Mouse (Mus musculus): ENCODE results near the gene Samd8. TPM values are rescaled to one million over a fixed set of nuclear protein-coding genes. Genes with fewer than 3 reads are reported as not detected.

Samd8 gene
- polyA plus RNA-seq, 1 experiment: 4.4 TPM

DNA sequence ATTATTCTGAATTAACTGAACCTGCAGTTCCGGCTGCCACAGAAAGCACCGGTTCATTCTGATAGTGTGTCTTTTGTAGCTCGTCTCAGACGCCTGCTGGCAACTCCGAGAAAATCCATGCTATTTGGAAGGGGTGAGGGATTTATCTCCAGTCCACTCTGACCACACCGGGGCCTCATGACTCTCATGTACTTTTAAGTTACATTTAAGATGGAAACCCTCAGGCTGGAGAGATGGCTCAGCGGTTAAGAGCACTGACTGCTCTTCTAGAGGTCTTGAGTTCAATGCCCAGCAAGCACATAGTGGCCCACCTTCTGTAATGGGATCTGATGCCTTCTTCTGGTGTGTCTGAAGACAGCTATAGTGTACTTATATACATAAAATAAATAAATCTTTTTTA, 72.0 kb downstream of the Samd8 start:
- Histone ChIP-seq H3K27ac (ENCODE audit: insufficient read depth, low read length) (no peak overlapping the region), H3K4me1 (ENCODE audit: control insufficient read depth, insufficient read depth, insufficient read length) (no peaks in the 10 kb centered on the region), H3K27me3 (ENCODE audit: control insufficient read depth, insufficient read depth, low read length) (no peaks in the 10 kb centered on the region), H3K4me3 (ENCODE audit: extremely low read depth, insufficient read depth, insufficient read length) (no peak overlapping the region), H3K36me3 (ENCODE audit: control insufficient read depth, insufficient read depth, low read length) (no peaks in the 10 kb centered on the region)
- TF ChIP-seq CTCF (IDR thresholded peaks at IDR 0.05; ENCODE audit: extremely low read depth, insufficient read depth, insufficient read length, insufficient replicate concordance): no peak
- no peak for TF ChIP-seq POLR2A (IDR thresholded peaks at IDR 0.05; ENCODE audit: low read depth, low read length)
- WGBS: 91% methylated on average over 7 of the region's 7 CpGs
- DNase-seq (ENCODE audit: low read depth in 1 of 2, low spot score in 2 of 2): no peak

DNA sequence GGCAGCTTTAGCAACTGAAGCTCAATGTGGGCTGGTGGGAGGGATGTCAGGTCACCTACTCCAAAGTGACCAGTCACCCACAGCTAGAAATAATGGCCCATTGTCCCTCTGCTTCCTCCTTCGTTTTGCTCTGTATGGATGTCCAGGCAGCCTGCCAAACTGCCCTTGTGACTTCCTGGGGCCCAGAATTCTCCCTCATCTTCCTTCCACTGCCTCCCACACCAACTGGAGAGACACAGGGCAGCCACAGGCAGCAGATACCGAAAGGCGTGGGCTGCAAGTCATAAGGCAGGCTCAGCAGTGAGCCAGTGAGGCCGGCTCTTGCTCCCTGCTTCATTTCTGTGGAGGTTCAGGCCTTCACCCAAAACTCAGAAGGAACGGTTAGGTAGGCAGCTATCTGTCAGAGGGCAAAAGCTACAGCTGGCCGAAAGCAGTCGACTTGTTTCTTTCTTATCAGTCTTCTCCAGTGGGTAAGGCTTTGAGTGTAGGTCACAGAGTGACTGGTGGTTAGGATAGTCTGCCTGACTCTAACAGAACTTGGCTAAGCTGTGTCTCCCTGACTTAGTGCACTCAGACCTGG, 72.6 kb downstream of the Samd8 start:
- no peaks in the 10 kb centered on the region for H3K36me3 ChIP-seq (ENCODE audit: control insufficient read depth, insufficient read depth, low read length)
- no peaks in the 10 kb centered on the region for H3K4me1 ChIP-seq (ENCODE audit: control insufficient read depth, insufficient read depth, insufficient read length)
- H3K4me3 ChIP-seq (ENCODE audit: extremely low read depth, insufficient read depth, insufficient read length): no peak overlapping the region
- WGBS: 27% methylated on average over 7 of the region's 7 CpGs
- TF ChIP-seq POLR2A (IDR thresholded peaks at IDR 0.05; ENCODE audit: low read depth, low read length): no peak
- no peak for TF ChIP-seq CTCF (IDR thresholded peaks at IDR 0.05; ENCODE audit: extremely low read depth, insufficient read depth, insufficient read length, insufficient replicate concordance)
- DNase-seq (ENCODE audit: low read depth in 1 of 2, low spot score in 2 of 2): peak in 1 of 2 experiments; percentile 19
- H3K27me3 ChIP-seq (ENCODE audit: control insufficient read depth, insufficient read depth, low read length): no peaks in the 10 kb centered on the region
- H3K27ac ChIP-seq (ENCODE audit: insufficient read depth, low read length): peak overlapping the region; percentile 28

DNA sequence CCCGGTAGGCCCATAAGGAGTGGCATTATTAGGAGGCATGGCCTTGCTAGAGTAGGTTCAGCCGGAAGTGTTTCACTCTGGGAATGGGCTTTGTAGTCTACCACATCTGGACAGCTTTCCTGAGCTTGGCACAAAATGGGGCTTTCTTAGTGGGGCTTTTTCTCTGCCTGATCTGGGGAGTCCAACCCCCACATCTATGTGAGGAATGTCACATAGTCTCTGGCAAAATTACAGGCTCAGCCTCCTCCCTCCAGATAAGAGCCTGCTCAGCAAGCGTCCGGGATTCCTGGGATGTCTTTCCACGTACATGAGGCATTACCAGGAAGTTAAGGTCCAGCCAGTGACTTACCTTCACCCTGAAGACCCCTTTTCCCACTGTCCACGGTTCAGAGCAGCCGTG, 73.6 kb downstream of the Samd8 start:
- no peak for TF ChIP-seq CTCF (IDR thresholded peaks at IDR 0.05; ENCODE audit: extremely low read depth, insufficient read depth, insufficient read length, insufficient replicate concordance)
- no peak for TF ChIP-seq POLR2A (IDR thresholded peaks at IDR 0.05; ENCODE audit: low read depth, low read length)
- WGBS: 86% methylated on average over 7 of the region's 7 CpGs
- DNase-seq (ENCODE audit: low read depth in 1 of 2, low spot score in 2 of 2): no peak
- no peaks in the 10 kb centered on the region for H3K27me3 ChIP-seq (ENCODE audit: control insufficient read depth, insufficient read depth, low read length)
- no peaks in the 10 kb centered on the region for H3K36me3 ChIP-seq (ENCODE audit: control insufficient read depth, insufficient read depth, low read length)
- no peaks in the 10 kb centered on the region for H3K4me1 ChIP-seq (ENCODE audit: control insufficient read depth, insufficient read depth, insufficient read length)
- no peak overlapping the region for H3K4me3 ChIP-seq (ENCODE audit: extremely low read depth, insufficient read depth, insufficient read length)
- no peak overlapping the region for H3K27ac ChIP-seq (ENCODE audit: insufficient read depth, low read length)

DNA sequence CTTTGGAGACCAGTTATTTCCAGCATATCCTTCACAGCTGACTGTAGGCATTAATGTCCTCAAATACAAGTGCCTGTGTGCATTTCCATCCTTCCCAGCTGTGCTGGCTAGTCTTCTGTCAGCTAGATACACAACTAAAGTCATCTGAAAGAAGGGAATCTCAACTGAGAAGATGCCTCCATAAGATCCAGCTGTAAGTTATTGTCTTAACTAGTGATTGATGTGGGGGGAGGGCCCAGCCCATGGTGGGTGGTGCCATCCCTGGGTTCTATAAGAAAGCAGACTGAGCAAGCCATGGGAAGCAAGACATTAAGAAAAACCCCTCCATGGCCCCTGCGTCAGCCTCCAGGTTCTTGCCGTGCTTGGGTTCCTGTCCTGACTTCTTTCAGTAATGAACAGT, 74.6 kb downstream of the Samd8 start, which contains the start of gene Vdac2:
Vdac2 (plus strand) TSS at position 301 of the 400 bp plus-strand sequence.
- WGBS: 95% methylated on average over 2 of the region's 2 CpGs
- Histone ChIP-seq H3K27ac (ENCODE audit: insufficient read depth, low read length) (no peak within 1 kb of the TSS; the same call in 1 of the 2 replicates), H3K36me3 (ENCODE audit: control insufficient read depth, insufficient read depth, low read length) (no peaks in the 10 kb centered on the region), H3K27me3 (ENCODE audit: control insufficient read depth, insufficient read depth, low read length) (no peaks in the 10 kb centered on the region), H3K4me3 (ENCODE audit: extremely low read depth, insufficient read depth, insufficient read length) (no peak within 1 kb of the TSS), H3K4me1 (ENCODE audit: control insufficient read depth, insufficient read depth, insufficient read length) (no peaks in the 10 kb centered on the region)
- no peak for TF ChIP-seq CTCF (IDR thresholded peaks at IDR 0.05; ENCODE audit: extremely low read depth, insufficient read depth, insufficient read length, insufficient replicate concordance)
- TF ChIP-seq POLR2A (IDR thresholded peaks at IDR 0.05; ENCODE audit: low read depth, low read length): no peak
- no peak for DNase-seq (ENCODE audit: low read depth in 1 of 2, low spot score in 2 of 2)

DNA sequence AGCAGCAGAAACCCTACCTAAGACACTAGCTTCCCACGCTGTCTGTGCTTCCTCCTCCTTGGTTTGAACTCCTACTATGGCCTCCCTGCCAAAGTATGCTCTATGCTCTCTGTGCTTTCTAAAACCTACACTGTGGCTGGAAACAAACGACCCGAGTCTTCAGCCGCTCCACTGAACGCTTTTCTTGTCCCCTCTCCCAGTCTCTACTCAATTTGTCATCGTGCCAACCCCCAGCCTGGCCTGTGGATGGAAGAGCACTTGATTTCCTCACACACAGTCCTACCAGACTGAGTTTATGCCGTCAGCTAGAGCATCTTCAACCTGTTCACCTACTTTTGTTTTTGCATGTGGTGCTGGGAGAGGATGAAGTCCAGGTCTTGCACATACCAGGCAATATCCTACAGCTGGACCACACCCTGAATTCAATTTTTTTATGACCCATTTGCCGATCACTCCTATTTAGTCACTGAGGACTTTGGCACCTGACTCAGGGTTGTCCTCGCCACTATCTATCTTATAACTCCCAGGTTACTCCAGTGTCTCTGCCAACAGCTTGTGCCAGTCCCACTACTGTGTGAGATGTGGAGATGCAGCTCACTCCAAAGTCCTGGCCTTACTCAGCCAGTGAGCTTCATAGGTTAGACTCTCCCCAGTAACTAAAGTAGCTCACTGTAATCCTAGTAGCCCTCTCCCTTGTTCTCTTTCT, 75.6 kb downstream of the Samd8 start:
- Histone ChIP-seq H3K4me3 (ENCODE audit: extremely low read depth, insufficient read depth, insufficient read length) (no peak overlapping the region), H3K27me3 (ENCODE audit: control insufficient read depth, insufficient read depth, low read length) (no peaks in the 10 kb centered on the region), H3K4me1 (ENCODE audit: control insufficient read depth, insufficient read depth, insufficient read length) (0 out of 2 replicates have a peak, but pooled peaks cover 6% of the 10 kb centered on the region), H3K36me3 (ENCODE audit: control insufficient read depth, insufficient read depth, low read length) (no peaks in the 10 kb centered on the region), H3K27ac (ENCODE audit: insufficient read depth, low read length) (no peak overlapping the region)
- DNase-seq (ENCODE audit: low read depth in 1 of 2, low spot score in 2 of 2): no peak
- WGBS: 81% methylated on average over 9 of the region's 9 CpGs
- TF ChIP-seq CTCF (IDR thresholded peaks at IDR 0.05; ENCODE audit: extremely low read depth, insufficient read depth, insufficient read length, insufficient replicate concordance): no peak
- TF ChIP-seq POLR2A (IDR thresholded peaks at IDR 0.05; ENCODE audit: low read depth, low read length): no peak

DNA sequence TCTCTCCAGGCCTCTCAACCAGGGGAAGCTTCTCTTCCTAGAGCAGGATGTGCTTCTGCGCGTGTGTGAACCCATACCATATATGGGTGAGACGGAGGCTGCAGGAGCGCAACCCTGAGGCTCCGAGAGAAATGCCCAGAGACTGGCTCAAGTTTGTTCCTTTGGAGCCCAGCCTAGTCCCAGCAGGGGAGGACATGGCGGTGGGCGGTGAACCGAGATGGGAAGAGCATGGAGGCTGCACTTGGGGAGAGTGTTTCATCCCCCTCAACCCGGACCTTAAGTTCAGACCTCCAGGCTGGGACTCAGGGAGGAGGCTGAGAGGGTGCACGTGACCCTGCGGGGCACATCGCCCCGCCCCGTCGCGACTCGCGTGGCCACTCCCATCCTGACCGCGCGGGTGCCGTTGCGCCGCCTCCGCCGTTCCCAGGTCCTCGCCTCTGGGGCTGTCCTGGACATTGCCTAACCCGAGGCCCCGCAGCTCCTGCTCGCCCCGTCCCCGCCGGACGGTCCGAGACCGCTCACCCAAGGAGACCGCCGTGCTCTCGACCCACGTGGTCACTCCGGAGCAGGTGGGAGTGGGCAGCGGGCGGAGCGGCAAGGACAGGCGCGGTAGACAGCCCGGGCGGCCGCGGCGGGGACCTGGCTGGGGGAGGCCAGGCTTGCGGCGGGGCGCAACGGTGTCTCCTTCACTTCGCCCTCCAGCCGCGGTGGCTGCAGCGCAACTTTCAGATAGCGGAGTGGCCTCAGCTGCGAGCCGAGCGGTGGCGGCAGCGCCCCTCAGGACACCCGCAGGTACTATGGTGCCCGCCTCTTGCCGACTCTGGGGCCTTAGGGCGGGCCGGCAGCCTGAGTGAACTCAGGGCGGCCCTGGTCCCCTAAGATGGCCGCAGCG, 80.8 kb downstream of the Samd8 start:
- TF ChIP-seq POLR2A (IDR thresholded peaks at IDR 0.05; ENCODE audit: low read depth, low read length) (peak; percentile 72), CTCF (IDR thresholded peaks at IDR 0.05; ENCODE audit: extremely low read depth, insufficient read depth, insufficient read length, insufficient replicate concordance) (no peak)
- peaks cover 10% of the 10 kb centered on the region for H3K4me1 ChIP-seq (ENCODE audit: control insufficient read depth, insufficient read depth, insufficient read length)
- no peaks in the 10 kb centered on the region for H3K27me3 ChIP-seq (ENCODE audit: control insufficient read depth, insufficient read depth, low read length)
- peak overlapping the region; percentile 96 for H3K4me3 ChIP-seq (ENCODE audit: extremely low read depth, insufficient read depth, insufficient read length)
- under 1% methylated on average over 67 of the region's 73 CpGs for WGBS
- peak; percentile 89 to 96 for DNase-seq (ENCODE audit: low read depth in 1 of 2, low spot score in 2 of 2)
- peaks cover 9% of the 10 kb centered on the region for H3K36me3 ChIP-seq (ENCODE audit: control insufficient read depth, insufficient read depth, low read length)
- peak overlapping the region; percentile 95 for H3K27ac ChIP-seq (ENCODE audit: insufficient read depth, low read length)
